Mouse (Mus musculus) hindbrain, embryonic 16.5 days (tissue): ENCODE data around the gene Adgre4. TPM values are rescaled to one million over a fixed set of nuclear protein-coding genes. Genes with fewer than 3 reads are reported as not detected.

Experiments used
- ATAC-seq: fragments of 200-750 bp; cut with Nextera tagmentation; 2 replicates; pipeline ENCODE4 v1.8.0; 2017; ENCODE audit warnings: moderate TSS enrichment, moderate library complexity
- H3K27ac ChIP-seq: fragments of 300-500 bp; sonication (generic); 2 replicates; pipeline ENCODE4 v1.5.1; 2014; ENCODE audit warnings: low read depth, mild to moderate bottlenecking, control low read depth, low read length, moderate library complexity
- H3K27me3 ChIP-seq: fragments of 300-500 bp; sonication (generic); replicated peaks from 2 replicates; pipeline ENCODE4 v1.6.1; 2014; ENCODE audit warnings: low read length; ENCODE audit not compliant: control insufficient read depth, insufficient read depth
- H3K36me3 ChIP-seq: fragments of 300-500 bp; sonication (generic); 2 replicates; pipeline ENCODE4 v1.6.1; 2014; ENCODE audit warnings: mild to moderate bottlenecking, low read length, moderate library complexity, mixed read lengths; ENCODE audit not compliant: control insufficient read depth, insufficient read depth
- H3K4me1 ChIP-seq: fragments of 300-500 bp; sonication (generic); 2 replicates; pipeline ENCODE4 v1.6.1; 2014; ENCODE audit warnings: low read depth, low read length; ENCODE audit not compliant: control insufficient read depth, insufficient read depth
- H3K4me2 ChIP-seq: fragments of 300-500 bp; sonication (generic); 2 replicates; pipeline ENCODE4 v1.6.1; 2014; ENCODE audit warnings: mild to moderate bottlenecking, low read length, control low read depth, moderate library complexity
- H3K4me3 ChIP-seq: fragments of 300-500 bp; sonication (generic); 2 replicates; pipeline ENCODE4 v1.5.1; 2014; ENCODE audit warnings: mild to moderate bottlenecking, low read length, control low read depth, moderate library complexity
- H3K9ac ChIP-seq: fragments of 300-500 bp; sonication (generic); 2 replicates; pipeline ENCODE4 v1.6.1; 2014; ENCODE audit warnings: low read depth, mild to moderate bottlenecking, control low read depth, low read length, moderate library complexity
- H3K9me3 ChIP-seq: fragments of 300-500 bp; sonication (generic); 2 replicates; pipeline ENCODE4 v1.6.1; 2014; ENCODE audit warnings: mild to moderate bottlenecking, low read length, moderate library complexity; ENCODE audit not compliant: control insufficient read depth
- WGBS: fragments of 180-500 bp; shearing (Covaris S2); extraction: QIAGEN DNeasy Blood & Tissue Kit; methylation state at CpG from one replicate; pipeline ENCODE4 v1.1.7; 2014; 5-methylcytosine and 5-hydroxymethylcytosine counted together
- polyA plus RNA-seq: library from polyadenylated mRNA; unstranded; fragments of >200 nt; fragmentation: Nextera tagmentation; extraction: Ambion mirVana; gene quantifications from 2 replicates; pipeline ENCODE4 v1.2.1, GENCODE M21; 2015

Adgre4 gene
- polyA plus RNA-seq = 0.09 and 0.15 TPM in 2 replicates

DNA sequence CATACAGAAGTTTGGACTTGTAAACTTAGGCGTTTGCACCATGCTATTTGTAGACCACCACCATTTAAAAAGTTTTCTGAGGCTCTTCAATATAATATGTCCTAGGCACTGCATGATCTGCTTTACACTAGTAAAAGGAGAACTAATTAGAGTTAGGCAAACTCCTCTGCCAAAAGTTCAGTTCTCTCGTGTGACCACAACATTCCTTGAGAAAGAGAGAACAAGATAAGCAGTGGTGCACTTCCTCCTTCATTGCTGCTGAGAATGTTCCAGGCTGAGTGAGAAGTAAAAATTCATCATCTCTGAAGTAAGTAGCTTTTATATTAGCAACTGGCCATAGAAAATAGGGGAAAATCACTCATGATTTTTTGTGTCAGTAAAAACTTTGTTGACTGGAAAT lies at the start of gene Adgre4:
Gene Adgre4, plus strand, starts transcription at position 199 of the 400 bp plus-strand sequence.
- Histone ChIP-seq H3K27me3 (no peaks in the 10 kb centered on the region), H3K4me1 (no peaks in the 10 kb centered on the region), H3K27ac (no peak within 1 kb of the TSS), H3K9ac (no peak within 1 kb of the TSS), H3K4me2 (no peak within 1 kb of the TSS), H3K4me3 (no peak within 1 kb of the TSS), H3K9me3 (no peaks in the 10 kb centered on the region), H3K36me3 (no peaks in the 10 kb centered on the region)
- ATAC-seq = no peak
- 72% methylated on average over 2 of the region's 2 CpGs for WGBS

DNA sequence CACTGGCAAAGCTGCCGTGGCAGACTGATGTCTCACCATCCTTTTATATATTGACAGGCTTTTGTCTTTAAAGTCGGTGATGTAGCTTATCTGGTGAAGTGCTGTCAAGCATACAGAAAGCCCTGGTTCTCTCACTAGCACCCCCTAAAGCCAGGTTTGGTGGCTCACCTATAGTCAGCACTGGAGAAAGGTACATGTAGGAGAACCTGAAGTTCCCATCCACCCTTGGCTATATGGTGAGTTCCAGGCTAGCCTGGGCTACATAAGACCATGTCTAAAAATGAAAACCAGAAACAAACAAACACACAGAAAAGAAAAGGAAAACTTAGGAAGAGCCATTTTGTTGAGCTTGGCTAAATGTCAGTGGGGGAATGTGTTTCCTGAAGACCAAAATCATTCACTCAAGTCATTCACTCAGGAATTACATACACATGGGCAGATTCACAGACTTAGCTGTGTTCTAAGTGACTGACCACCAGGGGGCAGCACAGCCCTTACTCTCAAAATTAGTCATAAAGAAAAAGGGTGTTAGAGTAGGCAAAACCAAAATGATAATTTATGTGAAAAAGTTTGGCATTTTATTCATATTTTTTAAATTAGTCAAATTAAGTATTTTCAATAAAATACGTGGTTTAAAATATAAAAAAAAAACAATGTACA lies 47.5 kb upstream of the Adgre4 start:
- H3K9ac ChIP-seq = no peak overlapping the region
- peak; percentile 71 for ATAC-seq
- H3K4me2 ChIP-seq = no peak overlapping the region
- 65% methylated on average over 3 of the region's 3 CpGs for WGBS
- H3K27me3 ChIP-seq = no peaks in the 10 kb centered on the region
- H3K36me3 ChIP-seq = 0 out of 2 replicates have a peak, but pooled peaks cover 5% of the 10 kb centered on the region
- H3K9me3 ChIP-seq = no peaks in the 10 kb centered on the region
- no peak overlapping the region for H3K27ac ChIP-seq
- H3K4me3 ChIP-seq = no peak overlapping the region
- no peaks in the 10 kb centered on the region for H3K4me1 ChIP-seq

GRCm38 (mm10) chr17:55702865-55703264 lies 46.9 kb upstream of the Adgre4 start:
- H3K27me3 ChIP-seq = no peaks in the 10 kb centered on the region
- 55% methylated on average over 5 of the region's 5 CpGs for WGBS

DNA sequence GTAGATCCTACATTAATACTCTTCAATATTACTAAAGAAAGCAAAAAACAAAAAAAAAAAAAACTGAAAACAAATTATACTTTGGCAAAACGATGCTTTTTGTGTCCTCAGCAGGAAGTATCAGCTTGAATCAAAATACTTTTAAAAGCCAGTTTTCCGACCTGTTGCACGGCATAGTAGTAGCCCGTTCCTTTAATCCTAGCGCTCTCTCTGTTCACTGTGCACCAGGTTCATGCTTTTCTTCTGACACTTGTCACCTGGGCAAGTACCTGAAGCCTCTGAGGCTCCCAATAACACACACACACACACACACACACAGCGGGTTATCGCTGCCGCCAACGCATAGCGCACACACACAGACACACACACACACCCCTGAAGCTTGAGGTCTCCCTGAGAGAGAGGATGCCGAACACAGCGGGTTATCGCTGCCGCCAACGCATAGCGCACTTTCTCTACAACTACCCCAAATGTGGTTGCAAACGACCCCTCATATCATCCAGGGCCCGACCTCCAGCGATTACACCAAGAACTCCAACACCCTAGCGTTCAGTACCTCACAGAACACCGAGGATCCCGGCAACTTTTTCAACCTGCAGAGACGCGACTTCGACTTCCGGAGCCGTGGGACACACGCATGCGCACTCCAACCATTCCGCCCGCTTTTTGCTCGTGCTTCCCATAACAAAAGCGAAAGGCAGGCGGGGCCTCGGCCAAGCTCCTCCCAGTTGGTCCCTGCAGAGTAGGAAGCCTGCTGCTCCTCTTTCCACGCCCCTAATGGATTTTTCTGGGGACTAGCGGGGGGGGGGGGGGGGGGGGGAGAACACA lies 37.6 kb upstream of the Adgre4 start, which contains the start of gene Pot1b:
Gene Pot1b, minus strand, starts transcription at position 645 of the 828 bp plus-strand sequence.
- ATAC-seq = peak; percentile 100
- under 1% methylated on average over 37 of the region's 37 CpGs for WGBS
- Histone ChIP-seq H3K4me1 (no peaks in the 10 kb centered on the region), H3K4me2 (peak within 1 kb of the TSS; percentile 84), H3K4me3 (peak within 1 kb of the TSS; percentile 77), H3K27ac (peak within 1 kb of the TSS; percentile 44; the same call in 1 of the 2 replicates), H3K9ac (peak within 1 kb of the TSS; percentile 72), H3K27me3 (no peaks in the 10 kb centered on the region), H3K36me3 (no peaks in the 10 kb centered on the region), H3K9me3 (no peaks in the 10 kb centered on the region)

More at GRCm38 (mm10) chr17:55702865-55703264, 46.9 kb upstream of the Adgre4 start:
- H3K36me3 ChIP-seq = 0 out of 2 replicates have a peak, but pooled peaks cover 3% of the 10 kb centered on the region
- no peaks in the 10 kb centered on the region for H3K9me3 ChIP-seq
- ATAC-seq = no peak
- no peak overlapping the region for H3K4me3 ChIP-seq
- no peaks in the 10 kb centered on the region for H3K4me1 ChIP-seq
- no peak overlapping the region for H3K9ac ChIP-seq
- no peak overlapping the region for H3K27ac ChIP-seq
- H3K4me2 ChIP-seq = no peak overlapping the region

- WGBS = 77% methylated on average over 1 of the region's 1 CpGs
- no peak for ATAC-seq
- H3K4me2 ChIP-seq = no peak overlapping the region
These were observed 28.5 kb upstream of the Adgre4 start for GRCm38 (mm10) chr17:55721270-55721669.

DNA sequence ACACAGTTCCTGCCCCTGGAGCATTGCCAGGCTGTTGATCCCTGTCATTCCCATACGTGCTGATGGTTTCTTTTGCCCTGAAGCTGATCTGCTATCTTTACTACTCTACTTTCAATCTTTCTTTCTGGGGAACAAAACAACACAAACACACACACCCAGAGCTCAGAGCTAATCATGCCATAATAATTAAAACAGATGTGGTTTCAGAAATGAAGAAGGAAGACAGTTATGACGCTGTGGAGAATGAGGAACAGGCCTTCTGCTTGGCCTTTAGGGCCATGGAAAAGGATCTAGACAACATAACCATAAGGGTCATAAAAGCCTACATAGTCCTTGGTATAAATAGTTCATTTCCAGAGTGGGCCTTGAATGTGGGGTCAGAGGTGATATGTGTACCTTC lies 27.5 kb upstream of the Adgre4 start:
- Histone ChIP-seq H3K36me3 (no peaks in the 10 kb centered on the region), H3K27ac (no peak overlapping the region), H3K4me3 (no peak overlapping the region), H3K4me2 (no peak overlapping the region), H3K4me1 (no peaks in the 10 kb centered on the region), H3K9ac (no peak overlapping the region), H3K27me3 (no peaks in the 10 kb centered on the region), H3K9me3 (no peaks in the 10 kb centered on the region)
- WGBS = 77% methylated on average over 2 of the region's 2 CpGs
- ATAC-seq = no peak

More at GRCm38 (mm10) chr17:55721270-55721669, 28.5 kb upstream of the Adgre4 start:
- Histone ChIP-seq H3K9ac (no peak overlapping the region), H3K4me3 (no peak overlapping the region), H3K27ac (no peak overlapping the region), H3K27me3 (no peaks in the 10 kb centered on the region), H3K4me1 (no peaks in the 10 kb centered on the region), H3K36me3 (no peaks in the 10 kb centered on the region), H3K9me3 (no peaks in the 10 kb centered on the region)

- WGBS = 84% methylated on average over 2 of the region's 2 CpGs
- no peak for ATAC-seq
These were observed 23.6 kb upstream of the Adgre4 start for GRCm38 (mm10) chr17:55726193-55726592.

DNA sequence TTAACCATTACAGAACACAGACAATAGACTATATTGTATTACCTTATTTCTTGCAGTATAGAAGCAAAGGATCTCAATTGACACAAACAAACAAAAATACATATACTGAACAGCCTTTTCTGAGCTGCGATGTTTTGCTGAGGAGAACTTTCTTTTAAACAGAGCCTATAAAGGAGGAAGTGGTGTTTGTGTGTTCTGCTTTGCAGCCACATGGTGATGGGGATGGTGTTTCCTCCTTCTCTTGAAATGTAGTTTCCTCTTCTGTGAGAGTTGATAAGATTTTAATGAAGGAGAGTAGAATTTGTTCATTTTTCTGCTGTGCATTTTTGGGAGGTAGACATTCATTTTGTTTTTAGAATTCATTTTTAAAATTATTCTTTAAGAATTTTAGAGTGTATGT lies 13.1 kb upstream of the Adgre4 start:
- no peaks in the 10 kb centered on the region for H3K9me3 ChIP-seq
- H3K4me3 ChIP-seq = no peak overlapping the region
- H3K27ac ChIP-seq = no peak overlapping the region
- no peak overlapping the region for H3K4me2 ChIP-seq
- no peak for ATAC-seq
- no peaks in the 10 kb centered on the region for H3K4me1 ChIP-seq
- no peaks in the 10 kb centered on the region for H3K36me3 ChIP-seq
- no peak overlapping the region for H3K9ac ChIP-seq
- no peaks in the 10 kb centered on the region for H3K27me3 ChIP-seq
- WGBS = 89% methylated on average over 1 of the region's 1 CpGs

More at GRCm38 (mm10) chr17:55726193-55726592, 23.6 kb upstream of the Adgre4 start:
- Histone ChIP-seq H3K9ac (no peak overlapping the region), H3K9me3 (no peaks in the 10 kb centered on the region), H3K4me1 (no peaks in the 10 kb centered on the region), H3K27me3 (no peaks in the 10 kb centered on the region), H3K27ac (no peak overlapping the region), H3K36me3 (no peaks in the 10 kb centered on the region), H3K4me3 (no peak overlapping the region), H3K4me2 (no peak overlapping the region)

DNA sequence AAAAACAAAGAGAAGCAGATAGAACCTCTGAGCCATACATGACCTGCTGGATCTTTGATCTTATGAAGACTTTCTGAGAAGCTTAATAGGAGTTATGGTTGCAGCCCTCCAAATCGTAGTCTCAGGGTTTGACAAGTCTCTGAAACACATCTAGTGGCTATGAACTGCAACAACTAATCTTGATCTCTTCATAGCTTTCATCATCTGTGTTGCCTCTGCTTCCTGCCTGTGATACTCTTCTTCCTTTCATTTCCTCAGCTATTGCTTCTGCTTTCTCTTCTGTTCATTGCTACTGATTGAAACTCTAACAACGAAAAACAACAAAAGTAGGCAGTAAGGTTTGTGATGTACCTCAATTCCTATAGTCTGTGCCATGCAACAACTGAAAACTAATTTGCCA lies 1.4 kb downstream of the Adgre4 start:
- WGBS = 76% methylated on average over 2 of the region's 2 CpGs
- ATAC-seq = no peak
- no peaks in the 10 kb centered on the region for H3K9me3 ChIP-seq
- no peak overlapping the region for H3K4me2 ChIP-seq
- no peak overlapping the region for H3K4me3 ChIP-seq
- no peaks in the 10 kb centered on the region for H3K4me1 ChIP-seq
- H3K36me3 ChIP-seq = no peaks in the 10 kb centered on the region
- no peak overlapping the region for H3K9ac ChIP-seq
- no peak overlapping the region for H3K27ac ChIP-seq
- no peaks in the 10 kb centered on the region for H3K27me3 ChIP-seq
